Mouse (Mus musculus): ENCODE data around the gene Sdf2. TPM values are rescaled to one million over a fixed set of nuclear protein-coding genes. Genes with fewer than 3 reads are reported as not detected.

The Sdf2 gene
- polyA plus RNA-seq, 2 experiments, result 30.8 to 34.3 TPM

DNA sequence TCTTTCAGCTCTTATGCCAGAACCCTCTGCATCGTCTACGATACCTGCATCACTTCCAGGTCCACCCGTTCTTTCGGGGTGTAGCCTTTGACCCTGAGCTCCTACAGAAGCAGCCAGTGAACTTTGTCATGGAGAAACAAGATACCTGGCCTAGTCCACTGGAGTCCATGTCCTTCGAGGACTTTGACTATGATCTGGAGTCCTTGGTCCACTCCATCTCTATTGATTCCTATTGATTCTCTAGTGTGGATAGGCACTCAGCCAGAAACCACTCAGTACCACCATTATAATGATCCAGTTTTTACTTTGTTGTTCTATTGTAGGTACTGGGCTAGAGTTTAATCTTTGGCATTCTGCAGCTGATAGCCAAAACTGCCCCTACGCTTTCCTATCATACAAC, 49.0 kb downstream of the Sdf2 start:
- Histone ChIP-seq H3K9ac (replicated peaks) (no peak overlapping the region), H3K4me3 (ENCODE audit: insufficient read depth in 1 of 2, low read depth in 2 of 2, low read length in 2 of 2) (no peak overlapping the region), H3K9me3 (ENCODE audit: control insufficient read depth, low read length) (no peaks in the 10 kb centered on the region), H3K36me3 (replicated peaks; ENCODE audit: control insufficient read depth, insufficient read depth, low read depth) (peaks cover 4% of the 10 kb centered on the region), H3K27ac (no peak overlapping the region), H3K27me3 (ENCODE audit: control insufficient read depth, insufficient read depth, low read length) (no peaks in the 10 kb centered on the region), H3K4me2 (ENCODE audit: low read depth) (no peak overlapping the region), H3K4me1 (replicated peaks; ENCODE audit: control insufficient read depth in 2 of 2, insufficient read depth in 2 of 2, low read length in 1 of 2) (no peaks in the 10 kb centered on the region)
- ATAC-seq (ENCODE audit: insufficient read depth), result no peak
- no peak for DNase-seq (ENCODE audit: low read depth in 3 of 3, low spot score in 3 of 3)
- 73% methylated on average over 6 of the region's 6 CpGs for WGBS (ENCODE audit: insufficient replicate concordance)
- no peak for TF ChIP-seq CTCF (IDR thresholded peaks at IDR 0.05; ENCODE audit: low read depth)
- no peak for TF ChIP-seq EP300 (IDR thresholded peaks at IDR 0.05; ENCODE audit: low read depth)

DNA sequence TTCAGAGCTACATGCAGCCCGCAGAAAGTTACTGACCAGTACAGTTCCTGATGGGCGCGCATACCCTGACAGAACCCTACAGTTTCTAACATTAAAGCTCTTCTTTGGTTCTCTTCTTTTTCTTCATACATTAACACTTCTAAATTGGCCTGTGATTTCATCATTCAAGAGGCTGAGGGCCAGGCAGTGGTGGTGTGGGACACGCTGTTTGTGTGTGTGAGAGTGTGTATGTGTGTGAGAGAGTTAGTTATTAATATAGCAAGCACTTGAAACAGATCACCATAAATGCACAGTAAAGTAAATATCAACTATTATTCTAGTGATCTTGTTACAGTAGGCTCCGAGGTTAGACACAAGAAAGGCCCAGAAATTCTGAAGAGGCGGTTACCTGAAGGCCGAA, 55.4 kb downstream of the Sdf2 start:
- H3K9ac ChIP-seq (replicated peaks), result peak overlapping the region; percentile 68
- H3K27me3 ChIP-seq (ENCODE audit: control insufficient read depth, insufficient read depth, low read length), result no peaks in the 10 kb centered on the region
- H3K4me2 ChIP-seq (ENCODE audit: low read depth), result peak overlapping the region; percentile 79
- peaks cover 3 to 7% of the 10 kb centered on the region in 2 experiments; a peak in 3 of 4 replicates for H3K4me1 ChIP-seq (replicated peaks; ENCODE audit: control insufficient read depth in 2 of 2, insufficient read depth in 2 of 2, low read length in 1 of 2)
- WGBS (ENCODE audit: insufficient replicate concordance), result 71% methylated on average over 7 of the region's 7 CpGs
- no peak for DNase-seq (ENCODE audit: low read depth in 3 of 3, low spot score in 3 of 3)
- ATAC-seq (ENCODE audit: insufficient read depth), result peak; percentile 8; the same call in 1 of the 2 replicates
- H3K9me3 ChIP-seq (ENCODE audit: control insufficient read depth, low read length), result no peaks in the 10 kb centered on the region
- no peak overlapping the region; the same call in 1 of the 2 replicates for H3K27ac ChIP-seq
- H3K36me3 ChIP-seq (replicated peaks; ENCODE audit: control insufficient read depth, insufficient read depth, low read depth), result peaks cover 29% of the 10 kb centered on the region
- H3K4me3 ChIP-seq (ENCODE audit: insufficient read depth in 1 of 2, low read depth in 2 of 2, low read length in 2 of 2), result peak overlapping the region; percentile 77 to 98
- TF ChIP-seq EP300 (IDR thresholded peaks at IDR 0.05; ENCODE audit: low read depth) (no peak), CTCF (IDR thresholded peaks at IDR 0.05; ENCODE audit: low read depth) (no peak)

DNA sequence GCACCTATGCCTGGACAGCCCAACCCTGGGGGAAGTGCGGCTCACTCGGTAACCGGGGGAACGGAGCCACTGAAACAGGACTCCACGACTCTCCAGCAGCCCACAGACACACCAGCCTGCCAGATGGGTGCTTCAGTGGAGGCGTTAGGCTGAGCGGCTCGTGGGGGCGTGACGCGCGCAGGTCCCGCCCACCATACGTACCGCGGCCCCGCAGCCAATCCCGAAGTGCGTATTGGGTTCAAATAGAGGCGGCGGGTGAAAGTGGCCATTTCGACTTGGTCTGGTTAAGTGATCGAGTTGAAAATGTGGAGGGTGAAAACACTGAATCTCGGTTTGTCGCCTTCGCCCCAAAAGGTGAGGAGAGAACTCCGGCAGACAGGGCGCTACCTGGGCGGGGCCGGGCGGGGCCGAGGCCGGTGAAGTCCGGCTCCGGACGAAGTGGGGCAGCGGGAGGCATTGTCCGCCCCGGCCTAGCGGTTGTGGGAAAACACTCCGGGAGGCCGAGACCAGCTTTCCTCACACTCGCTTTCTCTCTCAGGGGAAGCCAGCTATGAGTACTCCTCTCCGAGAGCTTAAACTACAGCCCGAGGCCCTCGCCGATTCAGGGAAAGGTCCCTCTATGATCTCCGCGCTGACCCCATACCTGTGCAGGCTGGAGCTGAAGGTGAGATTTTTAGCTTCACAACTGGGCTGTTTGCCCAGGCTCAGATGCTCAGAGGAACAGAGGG, 56.0 kb downstream of the Sdf2 start, which contains the start of gene Spag5:
TSS of gene Spag5 (plus strand) at position 173 of the 728 bp plus-strand sequence.
- H3K27me3 ChIP-seq (ENCODE audit: control insufficient read depth, insufficient read depth, low read length), result no peaks in the 10 kb centered on the region
- H3K4me3 ChIP-seq (ENCODE audit: insufficient read depth in 1 of 2, low read depth in 2 of 2, low read length in 2 of 2), result peak within 1 kb of the TSS; percentile 77 to 98
- H3K4me2 ChIP-seq (ENCODE audit: low read depth), result peak within 1 kb of the TSS; percentile 79
- ATAC-seq (ENCODE audit: insufficient read depth) (peak; percentile 99), DNase-seq (ENCODE audit: low read depth in 3 of 3, low spot score in 3 of 3) (peak; percentile 80 to 82 (median 80))
- peaks cover 7 to 11% of the 10 kb centered on the region in 2 experiments for H3K4me1 ChIP-seq (replicated peaks; ENCODE audit: control insufficient read depth in 2 of 2, insufficient read depth in 2 of 2, low read length in 1 of 2)
- WGBS (ENCODE audit: insufficient replicate concordance), result under 1% methylated on average over 49 of the region's 49 CpGs
- H3K9me3 ChIP-seq (ENCODE audit: control insufficient read depth, low read length), result no peaks in the 10 kb centered on the region
- peak within 1 kb of the TSS; percentile 73 for H3K27ac ChIP-seq
- peak within 1 kb of the TSS; percentile 90 for H3K9ac ChIP-seq (replicated peaks)
- TF ChIP-seq CTCF (IDR thresholded peaks at IDR 0.05; ENCODE audit: low read depth) (no peak), EP300 (IDR thresholded peaks at IDR 0.05; ENCODE audit: low read depth) (no peak)
- H3K36me3 ChIP-seq (replicated peaks; ENCODE audit: control insufficient read depth, insufficient read depth, low read depth), result peaks cover 35% of the 10 kb centered on the region

Other genes with a start within 250 kb of the Sdf2 start
- gene Dhrs13, start 213.5 kb upstream of the Sdf2 start, polyA plus RNA-seq (2012; rRNA removed), result 8.6 and 9.4 TPM in 2 replicates
- 17.3 and 17.8 TPM in 2 replicates for gene Dhrs13, start 213.5 kb upstream of the Sdf2 start, polyA plus RNA-seq (2014; fragmentation: Nextera tagmentation; extraction: Ambion mirVana)
- gene Flot2, start 207.8 kb upstream of the Sdf2 start, polyA plus RNA-seq (2012; rRNA removed), result 17.9 and 18.3 TPM in 2 replicates
- gene Flot2, start 207.8 kb upstream of the Sdf2 start, polyA plus RNA-seq (2014; fragmentation: Nextera tagmentation; extraction: Ambion mirVana), result 16.7 and 20.4 TPM in 2 replicates
- 9.8 and 10.2 TPM in 2 replicates for gene Eral1, start 165.4 kb upstream of the Sdf2 start, polyA plus RNA-seq (2012; rRNA removed)
- 14.9 and 16.6 TPM in 2 replicates for gene Eral1, start 165.4 kb upstream of the Sdf2 start, polyA plus RNA-seq (2014; fragmentation: Nextera tagmentation; extraction: Ambion mirVana)
- gene Fam222b, start 151.1 kb upstream of the Sdf2 start, polyA plus RNA-seq (2012; rRNA removed), result 2.5 and 3.1 TPM in 2 replicates
- 3.8 and 4.1 TPM in 2 replicates for gene Fam222b, start 151.1 kb upstream of the Sdf2 start, polyA plus RNA-seq (2014; fragmentation: Nextera tagmentation; extraction: Ambion mirVana)
- gene Traf4, start 80.2 kb upstream of the Sdf2 start, polyA plus RNA-seq (2012; rRNA removed), result 35.1 and 39.9 TPM in 2 replicates
- 17.1 and 18.0 TPM in 2 replicates for gene Traf4, start 80.2 kb upstream of the Sdf2 start, polyA plus RNA-seq (2014; fragmentation: Nextera tagmentation; extraction: Ambion mirVana)
- gene Nek8, start 69.1 kb upstream of the Sdf2 start, polyA plus RNA-seq (2012; rRNA removed), result 9.8 and 10.6 TPM in 2 replicates
- gene Nek8, start 69.1 kb upstream of the Sdf2 start, polyA plus RNA-seq (2014; fragmentation: Nextera tagmentation; extraction: Ambion mirVana), result 7.4 and 7.8 TPM in 2 replicates
- gene Tlcd1, start 69.0 kb upstream of the Sdf2 start, polyA plus RNA-seq (2012; rRNA removed), result 47.4 and 69.6 TPM in 2 replicates
- gene Tlcd1, start 69.0 kb upstream of the Sdf2 start, polyA plus RNA-seq (2014; fragmentation: Nextera tagmentation; extraction: Ambion mirVana), result 44.9 and 50.5 TPM in 2 replicates
- 628 and 1,347 TPM in 2 replicates for gene Rpl23a, start 62.2 kb upstream of the Sdf2 start, polyA plus RNA-seq (2012; rRNA removed)
- 1,087 and 1,100 TPM in 2 replicates for gene Rpl23a, start 62.2 kb upstream of the Sdf2 start, polyA plus RNA-seq (2014; fragmentation: Nextera tagmentation; extraction: Ambion mirVana)
- 7.1 and 7.7 TPM in 2 replicates for gene Rab34, start 57.3 kb upstream of the Sdf2 start, polyA plus RNA-seq (2012; rRNA removed)
- 11.3 and 12.4 TPM in 2 replicates for gene Rab34, start 57.3 kb upstream of the Sdf2 start, polyA plus RNA-seq (2014; fragmentation: Nextera tagmentation; extraction: Ambion mirVana)
- 0.08 and 0.16 TPM in 2 replicates for gene Proca1, start 52.4 kb upstream of the Sdf2 start, polyA plus RNA-seq (2012; rRNA removed)
- 0.23 TPM in 1 of 2 replicates, not detected in the other for gene Proca1, start 52.4 kb upstream of the Sdf2 start, polyA plus RNA-seq (2014; fragmentation: Nextera tagmentation; extraction: Ambion mirVana)
- 7.4 and 8.4 TPM in 2 replicates for gene Supt6, start 241 bp downstream of the Sdf2 start, polyA plus RNA-seq (2012; rRNA removed)
- 7.4 and 7.8 TPM in 2 replicates for gene Supt6, start 241 bp downstream of the Sdf2 start, polyA plus RNA-seq (2014; fragmentation: Nextera tagmentation; extraction: Ambion mirVana)
- 17.3 and 20.5 TPM in 2 replicates for gene 2610507B11Rik, start 16.0 kb downstream of the Sdf2 start, polyA plus RNA-seq (2012; rRNA removed)
- gene 2610507B11Rik, start 16.0 kb downstream of the Sdf2 start, polyA plus RNA-seq (2014; fragmentation: Nextera tagmentation; extraction: Ambion mirVana), result 26.5 and 32.8 TPM in 2 replicates
- gene BC030499, start 45.1 kb downstream of the Sdf2 start, polyA plus RNA-seq (2012; rRNA removed), result 0.17 and 0.25 TPM in 2 replicates
- 0.06 TPM in 1 of 2 replicates, not detected in the other for gene BC030499, start 45.1 kb downstream of the Sdf2 start, polyA plus RNA-seq (2014; fragmentation: Nextera tagmentation; extraction: Ambion mirVana)
- 27.8 and 39.7 TPM in 2 replicates for gene Spag5, start 55.8 kb downstream of the Sdf2 start, polyA plus RNA-seq (2012; rRNA removed)
- gene Spag5, start 55.8 kb downstream of the Sdf2 start, polyA plus RNA-seq (2014; fragmentation: Nextera tagmentation; extraction: Ambion mirVana), result 27.6 and 31.5 TPM in 2 replicates
- 4.2 TPM in 2 replicates for gene Aldoc, start 77.2 kb downstream of the Sdf2 start, polyA plus RNA-seq (2012; rRNA removed)
- 6.0 and 6.6 TPM in 2 replicates for gene Aldoc, start 77.2 kb downstream of the Sdf2 start, polyA plus RNA-seq (2014; fragmentation: Nextera tagmentation; extraction: Ambion mirVana)
- 19.6 and 22.0 TPM in 2 replicates for gene Pigs, start 82.7 kb downstream of the Sdf2 start, polyA plus RNA-seq (2012; rRNA removed)
- 23.5 and 26.1 TPM in 2 replicates for gene Pigs, start 82.7 kb downstream of the Sdf2 start, polyA plus RNA-seq (2014; fragmentation: Nextera tagmentation; extraction: Ambion mirVana)
- gene Unc119, start 97.7 kb downstream of the Sdf2 start, polyA plus RNA-seq (2012; rRNA removed), result 33.5 and 40.3 TPM in 2 replicates
- 20.9 and 25.2 TPM in 2 replicates for gene Unc119, start 97.7 kb downstream of the Sdf2 start, polyA plus RNA-seq (2014; fragmentation: Nextera tagmentation; extraction: Ambion mirVana)
- gene Foxn1, start 140.8 kb downstream of the Sdf2 start, polyA plus RNA-seq (2012; rRNA removed), result not detected in 2 replicates
- gene Foxn1, start 140.8 kb downstream of the Sdf2 start, polyA plus RNA-seq (2014; fragmentation: Nextera tagmentation; extraction: Ambion mirVana), result not detected in 2 replicates
- gene Slc13a2, start 176.5 kb downstream of the Sdf2 start, polyA plus RNA-seq (2012; rRNA removed), result 0.02 TPM in 2 replicates
- gene Slc13a2, start 176.5 kb downstream of the Sdf2 start, polyA plus RNA-seq (2014; fragmentation: Nextera tagmentation; extraction: Ambion mirVana), result not detected in 2 replicates
- gene Slc46a1, start 220.0 kb downstream of the Sdf2 start, polyA plus RNA-seq (2012; rRNA removed), result 3.7 and 4.9 TPM in 2 replicates
- gene Slc46a1, start 220.0 kb downstream of the Sdf2 start, polyA plus RNA-seq (2014; fragmentation: Nextera tagmentation; extraction: Ambion mirVana), result 5.0 and 5.8 TPM in 2 replicates

All from liver, embryonic 14.5 days (tissue).